Mouse (Mus musculus): ENCODE measurements around the gene Mgat5. TPM values are rescaled to one million over a fixed set of nuclear protein-coding genes. Genes with fewer than 3 reads are reported as not detected.

Gene Mgat5
- polyA plus RNA-seq, 1 experiment from 2014 or later = 5.1 TPM

- Histone ChIP-seq H3K27ac (replicated peaks; ENCODE audit: low read depth, low read length) (no peak overlapping the region), H3K4me3 (ENCODE audit: low read depth, low read length) (no peak overlapping the region), H3K4me1 (ENCODE audit: control insufficient read depth, insufficient read depth, low read length) (no peaks in the 10 kb centered on the region), H3K9me3 (ENCODE audit: control insufficient read depth, low read length) (no peaks in the 10 kb centered on the region), H3K27me3 (replicated peaks; ENCODE audit: control insufficient read depth, insufficient read depth, low read length) (no peaks in the 10 kb centered on the region), H3K36me3 (ENCODE audit: control insufficient read depth, insufficient read depth, low read length) (no peaks in the 10 kb centered on the region), H3K9ac (ENCODE audit: low read depth, low read length) (no peak overlapping the region), H3K4me2 (ENCODE audit: low read depth, low read length) (no peak overlapping the region)
- 99% methylated on average over 5 of the region's 5 CpGs for WGBS
- ATAC-seq (ENCODE audit: low read depth) (no peak), DNase-seq (ENCODE audit: low spot score) (no peak)
Observed at GRCm38 (mm10) chr1:127467238-127467637, 262.4 kb downstream of the Mgat5 start.

GRCm38 (mm10) chr1:127470175-127470574 lies 265.4 kb downstream of the Mgat5 start:
- Histone ChIP-seq H3K4me3 (ENCODE audit: low read depth, low read length) (no peak overlapping the region), H3K9ac (ENCODE audit: low read depth, low read length) (no peak overlapping the region), H3K27ac (replicated peaks; ENCODE audit: low read depth, low read length) (no peak overlapping the region), H3K36me3 (ENCODE audit: control insufficient read depth, insufficient read depth, low read length) (no peaks in the 10 kb centered on the region), H3K9me3 (ENCODE audit: control insufficient read depth, low read length) (no peaks in the 10 kb centered on the region), H3K4me2 (ENCODE audit: low read depth, low read length) (no peak overlapping the region), H3K4me1 (ENCODE audit: control insufficient read depth, insufficient read depth, low read length) (no peaks in the 10 kb centered on the region), H3K27me3 (replicated peaks; ENCODE audit: control insufficient read depth, insufficient read depth, low read length) (no peaks in the 10 kb centered on the region)
- WGBS = 86% methylated on average over 4 of the region's 4 CpGs
- no peak for ATAC-seq (ENCODE audit: low read depth)
- no peak for DNase-seq (ENCODE audit: low spot score)

- H3K9me3 ChIP-seq (ENCODE audit: control insufficient read depth, low read length) = no peaks in the 10 kb centered on the region
- H3K4me3 ChIP-seq (ENCODE audit: low read depth, low read length) = no peak overlapping the region
- DNase-seq (ENCODE audit: low spot score) (no peak), ATAC-seq (ENCODE audit: low read depth) (no peak)
- H3K36me3 ChIP-seq (ENCODE audit: control insufficient read depth, insufficient read depth, low read length) = 0 out of 2 replicates have a peak, but pooled peaks cover 8% of the 10 kb centered on the region
- no peak overlapping the region for H3K27ac ChIP-seq (replicated peaks; ENCODE audit: low read depth, low read length)
- H3K4me1 ChIP-seq (ENCODE audit: control insufficient read depth, insufficient read depth, low read length) = no peaks in the 10 kb centered on the region
- no peak overlapping the region for H3K4me2 ChIP-seq (ENCODE audit: low read depth, low read length)
- no peaks in the 10 kb centered on the region for H3K27me3 ChIP-seq (replicated peaks; ENCODE audit: control insufficient read depth, insufficient read depth, low read length)
- 92% methylated on average over 5 of the region's 5 CpGs for WGBS
- H3K9ac ChIP-seq (ENCODE audit: low read depth, low read length) = no peak overlapping the region
Observed at GRCm38 (mm10) chr1:127475756-127476155, 270.9 kb downstream of the Mgat5 start.

- Histone ChIP-seq H3K27me3 (replicated peaks; ENCODE audit: control insufficient read depth, insufficient read depth, low read length) (no peaks in the 10 kb centered on the region), H3K4me2 (ENCODE audit: low read depth, low read length) (no peak overlapping the region), H3K4me1 (ENCODE audit: control insufficient read depth, insufficient read depth, low read length) (no peaks in the 10 kb centered on the region), H3K9ac (ENCODE audit: low read depth, low read length) (no peak overlapping the region), H3K27ac (replicated peaks; ENCODE audit: low read depth, low read length) (no peak overlapping the region), H3K4me3 (ENCODE audit: low read depth, low read length) (no peak overlapping the region), H3K9me3 (ENCODE audit: control insufficient read depth, low read length) (no peaks in the 10 kb centered on the region), H3K36me3 (ENCODE audit: control insufficient read depth, insufficient read depth, low read length) (peaks cover 5% of the 10 kb centered on the region)
- ATAC-seq (ENCODE audit: low read depth) = no peak
- WGBS = 67% methylated on average over 10 of the region's 10 CpGs
- no peak for DNase-seq (ENCODE audit: low spot score)
Observed at GRCm38 (mm10) chr1:127482911-127483310, 278.1 kb downstream of the Mgat5 start.

GRCm38 (mm10) chr1:127484188-127484587 lies 279.4 kb downstream of the Mgat5 start:
- H3K27me3 ChIP-seq (replicated peaks; ENCODE audit: control insufficient read depth, insufficient read depth, low read length) = no peaks in the 10 kb centered on the region
- 89% methylated on average over 7 of the region's 8 CpGs for WGBS
- H3K27ac ChIP-seq (replicated peaks; ENCODE audit: low read depth, low read length) = no peak overlapping the region
- no peak for ATAC-seq (ENCODE audit: low read depth)
- no peak overlapping the region for H3K9ac ChIP-seq (ENCODE audit: low read depth, low read length)
- H3K36me3 ChIP-seq (ENCODE audit: control insufficient read depth, insufficient read depth, low read length) = peaks cover 5% of the 10 kb centered on the region
- H3K4me1 ChIP-seq (ENCODE audit: control insufficient read depth, insufficient read depth, low read length) = no peaks in the 10 kb centered on the region
- no peaks in the 10 kb centered on the region for H3K9me3 ChIP-seq (ENCODE audit: control insufficient read depth, low read length)
- no peak for DNase-seq (ENCODE audit: low spot score)
- no peak overlapping the region for H3K4me2 ChIP-seq (ENCODE audit: low read depth, low read length)
- H3K4me3 ChIP-seq (ENCODE audit: low read depth, low read length) = no peak overlapping the region

- Histone ChIP-seq H3K4me1 (ENCODE audit: control insufficient read depth, insufficient read depth, low read length) (no peaks in the 10 kb centered on the region), H3K4me2 (ENCODE audit: low read depth, low read length) (no peak overlapping the region), H3K9ac (ENCODE audit: low read depth, low read length) (no peak overlapping the region), H3K27ac (replicated peaks; ENCODE audit: low read depth, low read length) (no peak overlapping the region), H3K9me3 (ENCODE audit: control insufficient read depth, low read length) (no peaks in the 10 kb centered on the region), H3K27me3 (replicated peaks; ENCODE audit: control insufficient read depth, insufficient read depth, low read length) (no peaks in the 10 kb centered on the region), H3K36me3 (ENCODE audit: control insufficient read depth, insufficient read depth, low read length) (peaks cover 5% of the 10 kb centered on the region), H3K4me3 (ENCODE audit: low read depth, low read length) (no peak overlapping the region)
- 39% methylated on average over 7 of the region's 7 CpGs for WGBS
- DNase-seq (ENCODE audit: low spot score) (no peak), ATAC-seq (ENCODE audit: low read depth) (no peak)
Observed at GRCm38 (mm10) chr1:127484826-127485225, 280.0 kb downstream of the Mgat5 start.

GRCm38 (mm10) chr1:127487161-127487560 lies 282.3 kb downstream of the Mgat5 start:
- H3K9ac ChIP-seq (ENCODE audit: low read depth, low read length) = no peak overlapping the region
- H3K9me3 ChIP-seq (ENCODE audit: control insufficient read depth, low read length) = no peaks in the 10 kb centered on the region
- no peak overlapping the region for H3K4me3 ChIP-seq (ENCODE audit: low read depth, low read length)
- no peak for DNase-seq (ENCODE audit: low spot score)
- peaks cover 5% of the 10 kb centered on the region for H3K36me3 ChIP-seq (ENCODE audit: control insufficient read depth, insufficient read depth, low read length)
- 82% methylated on average over 4 of the region's 4 CpGs for WGBS
- no peak overlapping the region for H3K27ac ChIP-seq (replicated peaks; ENCODE audit: low read depth, low read length)
- no peaks in the 10 kb centered on the region for H3K27me3 ChIP-seq (replicated peaks; ENCODE audit: control insufficient read depth, insufficient read depth, low read length)
- no peak for ATAC-seq (ENCODE audit: low read depth)
- no peak overlapping the region for H3K4me2 ChIP-seq (ENCODE audit: low read depth, low read length)
- H3K4me1 ChIP-seq (ENCODE audit: control insufficient read depth, insufficient read depth, low read length) = no peaks in the 10 kb centered on the region

GRCm38 (mm10) chr1:127496737-127497543 lies 292.1 kb downstream of the Mgat5 start:
- ATAC-seq (ENCODE audit: low read depth) (no peak), DNase-seq (ENCODE audit: low spot score) (peak; percentile 59)
- 40% methylated on average over 8 of the region's 9 CpGs for WGBS
- no peak overlapping the region for H3K4me3 ChIP-seq (ENCODE audit: low read depth, low read length)
- no peaks in the 10 kb centered on the region for H3K36me3 ChIP-seq (ENCODE audit: control insufficient read depth, insufficient read depth, low read length)
- no peaks in the 10 kb centered on the region for H3K9me3 ChIP-seq (ENCODE audit: control insufficient read depth, low read length)
- no peak overlapping the region for H3K4me2 ChIP-seq (ENCODE audit: low read depth, low read length)
- H3K27ac ChIP-seq (replicated peaks; ENCODE audit: low read depth, low read length) = no peak overlapping the region
- no peaks in the 10 kb centered on the region for H3K27me3 ChIP-seq (replicated peaks; ENCODE audit: control insufficient read depth, insufficient read depth, low read length)
- H3K4me1 ChIP-seq (ENCODE audit: control insufficient read depth, insufficient read depth, low read length) = no peaks in the 10 kb centered on the region
- H3K9ac ChIP-seq (ENCODE audit: low read depth, low read length) = no peak overlapping the region

- no peaks in the 10 kb centered on the region for H3K27me3 ChIP-seq (replicated peaks; ENCODE audit: control insufficient read depth, insufficient read depth, low read length)
- WGBS = 47% methylated on average over 9 of the region's 9 CpGs
- no peak overlapping the region for H3K4me2 ChIP-seq (ENCODE audit: low read depth, low read length)
- no peak for ATAC-seq (ENCODE audit: low read depth)
- H3K4me1 ChIP-seq (ENCODE audit: control insufficient read depth, insufficient read depth, low read length) = no peaks in the 10 kb centered on the region
- H3K9ac ChIP-seq (ENCODE audit: low read depth, low read length) = no peak overlapping the region
- no peak overlapping the region for H3K4me3 ChIP-seq (ENCODE audit: low read depth, low read length)
- H3K9me3 ChIP-seq (ENCODE audit: control insufficient read depth, low read length) = no peaks in the 10 kb centered on the region
- DNase-seq (ENCODE audit: low spot score) = no peak
- H3K36me3 ChIP-seq (ENCODE audit: control insufficient read depth, insufficient read depth, low read length) = no peaks in the 10 kb centered on the region
- H3K27ac ChIP-seq (replicated peaks; ENCODE audit: low read depth, low read length) = no peak overlapping the region
Observed at GRCm38 (mm10) chr1:127498746-127499145, 293.9 kb downstream of the Mgat5 start.
